Mouse (Mus musculus) limb, embryonic 11.5 days (tissue): ENCODE measurements around the gene Ccdc24. TPM values are rescaled to one million over a fixed set of nuclear protein-coding genes. Genes with fewer than 3 reads are reported as not detected.
A peak's percentile ranks its signal among the peaks of the same experiment; 100 is the strongest.

Source experiments
- ATAC-seq: fragments of 200-750 bp; cut with Nextera tagmentation; 2 replicates; pipeline ENCODE4 v1.8.0; 2017; ENCODE audit warnings: low read depth; ENCODE audit not compliant: insufficient number of reproducible peaks, low FRiP score, low TSS enrichment
- DNase-seq: peaks from one replicate; pipeline ENCODE4 v3.0.0-alpha.2; 2015; ENCODE audit warnings: low spot score
- H3K27ac ChIP-seq: fragments of 300-500 bp; sonication (generic); replicated peaks from 2 replicates; pipeline ENCODE4 v1.5.1; 2014; ENCODE audit warnings: low read depth, mild to moderate bottlenecking, low read length
- H3K27me3 ChIP-seq: fragments of 300-500 bp; sonication (generic); 2 replicates; pipeline ENCODE4 v1.6.1; 2014; ENCODE audit warnings: mild to moderate bottlenecking, low read length, mixed read lengths; ENCODE audit not compliant: control insufficient read depth, insufficient read depth
- H3K36me3 ChIP-seq: fragments of 300-500 bp; sonication (generic); 2 replicates; pipeline ENCODE4 v1.6.1; 2014; ENCODE audit warnings: mild to moderate bottlenecking, low read length, moderate library complexity, mixed read lengths; ENCODE audit not compliant: control insufficient read depth, insufficient read depth
- H3K4me1 ChIP-seq: fragments of 300-500 bp; sonication (generic); 2 replicates; pipeline ENCODE4 v1.6.1; 2014; ENCODE audit warnings: low read length, mixed read lengths; ENCODE audit not compliant: control insufficient read depth, insufficient read depth
- H3K4me2 ChIP-seq: fragments of 300-500 bp; sonication (generic); 2 replicates; pipeline ENCODE4 v1.6.1; 2014; ENCODE audit warnings: low read depth, mild to moderate bottlenecking, moderate library complexity; ENCODE audit not compliant: severe bottlenecking
- H3K4me3 ChIP-seq: fragments of 300-500 bp; sonication (generic); 2 replicates; pipeline ENCODE4 v1.5.1; 2014; ENCODE audit warnings: low read depth, low read length
- H3K9ac ChIP-seq: fragments of 300-500 bp; sonication (generic); 2 replicates; pipeline ENCODE4 v1.6.1; 2014; ENCODE audit warnings: mild to moderate bottlenecking, low read length
- H3K9me3 ChIP-seq: fragments of 300-500 bp; sonication (generic); 2 replicates; pipeline ENCODE4 v1.6.1; 2016; ENCODE audit warnings: low read length; ENCODE audit not compliant: control insufficient read depth
- WGBS: fragments of 180-500 bp; shearing (Covaris S2); extraction: QIAGEN DNeasy Blood & Tissue Kit; methylation state at CpG from one replicate; pipeline ENCODE4 v1.1.7; 2014; 5-methylcytosine and 5-hydroxymethylcytosine counted together
- polyA plus RNA-seq: library from polyadenylated mRNA; unstranded; fragments of >200 nt; fragmentation: Nextera tagmentation; extraction: Ambion mirVana; gene quantifications from 2 replicates; pipeline ENCODE4 v1.2.1, GENCODE M21; 2014

Ccdc24 gene
- polyA plus RNA-seq, 1 experiment from 2014 or later, result 1.0 TPM

DNA sequence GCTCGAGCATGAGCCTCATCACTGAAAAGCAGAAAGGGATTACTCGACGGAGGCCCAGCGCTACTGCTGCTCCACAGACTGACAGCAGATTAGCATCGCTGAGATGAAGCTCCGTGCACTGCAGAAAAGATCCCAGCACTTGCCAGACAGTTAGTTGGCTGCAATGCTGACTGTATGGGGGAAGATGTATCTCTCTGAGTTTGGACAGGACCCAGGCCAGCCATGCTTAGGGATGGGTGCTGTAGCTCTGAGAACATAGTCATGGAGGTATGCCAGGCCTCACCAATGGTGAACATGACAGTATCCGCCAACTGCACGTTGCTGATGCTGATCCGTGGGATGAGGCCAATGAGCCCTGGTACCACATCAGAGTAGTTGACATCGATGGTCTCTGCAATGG, 31.7 kb upstream of the Ccdc24 start:
- no peaks in the 10 kb centered on the region for H3K27me3 ChIP-seq
- WGBS, result 94% methylated on average over 10 of the region's 10 CpGs
- H3K9ac ChIP-seq, result no peak overlapping the region
- ATAC-seq (no peak), DNase-seq (no peak)
- H3K4me2 ChIP-seq, result no peak overlapping the region
- H3K36me3 ChIP-seq, result peaks cover 33% of the 10 kb centered on the region
- H3K9me3 ChIP-seq, result no peaks in the 10 kb centered on the region
- H3K27ac ChIP-seq, result no peak overlapping the region
- H3K4me3 ChIP-seq, result no peak overlapping the region
- no peaks in the 10 kb centered on the region for H3K4me1 ChIP-seq

- H3K27ac ChIP-seq, result no peak overlapping the region
- H3K4me1 ChIP-seq, result no peaks in the 10 kb centered on the region
- no peaks in the 10 kb centered on the region for H3K27me3 ChIP-seq
- 78% methylated on average over 3 of the region's 3 CpGs for WGBS
- H3K36me3 ChIP-seq, result peaks cover 25% of the 10 kb centered on the region
- H3K4me2 ChIP-seq, result no peak overlapping the region
- H3K9ac ChIP-seq, result no peak overlapping the region
- no peak for ATAC-seq
- DNase-seq, result no peak
- no peak overlapping the region for H3K4me3 ChIP-seq
- H3K9me3 ChIP-seq, result no peaks in the 10 kb centered on the region
Observed at GRCm38 (mm10) chr4:117898111-117898510, 25.8 kb upstream of the Ccdc24 start.

- no peak for DNase-seq
- Histone ChIP-seq H3K36me3 (peaks cover 16% of the 10 kb centered on the region), H3K9ac (no peak overlapping the region), H3K4me2 (no peak overlapping the region), H3K27me3 (no peaks in the 10 kb centered on the region), H3K9me3 (no peaks in the 10 kb centered on the region), H3K4me3 (no peak overlapping the region), H3K4me1 (0 out of 2 replicates have a peak, but pooled peaks cover 2% of the 10 kb centered on the region), H3K27ac (no peak overlapping the region)
- no peak for ATAC-seq
- whole genome bisulfite sequencing, result 93% methylated on average over 6 of the region's 6 CpGs
Observed at GRCm38 (mm10) chr4:117896031-117896430, 23.7 kb upstream of the Ccdc24 start.

GRCm38 (mm10) chr4:117895339-117895738, 23.0 kb upstream of the Ccdc24 start:
- DNase-seq, result no peak
- H3K9me3 ChIP-seq, result no peaks in the 10 kb centered on the region
- WGBS, result 75% methylated on average over 7 of the region's 7 CpGs
- H3K4me2 ChIP-seq, result no peak overlapping the region
- no peak overlapping the region for H3K27ac ChIP-seq
- no peak overlapping the region for H3K4me3 ChIP-seq
- H3K4me1 ChIP-seq, result 0 out of 2 replicates have a peak, but pooled peaks cover 2% of the 10 kb centered on the region
- no peak overlapping the region for H3K9ac ChIP-seq
- H3K36me3 ChIP-seq, result peaks cover 11% of the 10 kb centered on the region
- no peaks in the 10 kb centered on the region for H3K27me3 ChIP-seq
- no peak for ATAC-seq

DNA sequence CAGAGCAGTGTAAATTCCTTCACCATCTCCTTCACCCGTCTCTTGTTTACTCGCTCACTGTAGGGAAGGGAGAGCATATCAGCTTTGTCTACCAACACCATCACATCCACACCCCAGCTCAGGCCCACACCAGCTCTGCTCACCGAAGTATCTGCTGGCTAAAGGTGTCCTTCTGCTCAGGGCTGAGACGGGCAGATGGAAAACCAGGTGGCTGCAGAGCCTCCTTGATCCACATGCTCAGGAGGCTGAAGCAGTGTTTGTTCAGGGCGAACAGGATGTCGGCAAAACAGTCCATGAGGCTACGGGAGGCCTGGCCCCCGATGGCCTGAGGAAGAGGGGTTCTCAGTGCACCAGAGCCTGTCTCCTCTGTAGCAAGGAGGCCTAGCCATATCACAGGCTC, 22.2 kb upstream of the Ccdc24 start:
- no peak overlapping the region for H3K4me2 ChIP-seq
- no peak overlapping the region for H3K4me3 ChIP-seq
- ATAC-seq (no peak), DNase-seq (no peak)
- peaks cover 8% of the 10 kb centered on the region for H3K36me3 ChIP-seq
- no peak overlapping the region for H3K9ac ChIP-seq
- 93% methylated on average over 8 of the region's 8 CpGs for WGBS
- no peaks in the 10 kb centered on the region for H3K9me3 ChIP-seq
- H3K27me3 ChIP-seq, result no peaks in the 10 kb centered on the region
- H3K27ac ChIP-seq, result no peak overlapping the region
- H3K4me1 ChIP-seq, result 0 out of 2 replicates have a peak, but pooled peaks cover 2% of the 10 kb centered on the region

DNA sequence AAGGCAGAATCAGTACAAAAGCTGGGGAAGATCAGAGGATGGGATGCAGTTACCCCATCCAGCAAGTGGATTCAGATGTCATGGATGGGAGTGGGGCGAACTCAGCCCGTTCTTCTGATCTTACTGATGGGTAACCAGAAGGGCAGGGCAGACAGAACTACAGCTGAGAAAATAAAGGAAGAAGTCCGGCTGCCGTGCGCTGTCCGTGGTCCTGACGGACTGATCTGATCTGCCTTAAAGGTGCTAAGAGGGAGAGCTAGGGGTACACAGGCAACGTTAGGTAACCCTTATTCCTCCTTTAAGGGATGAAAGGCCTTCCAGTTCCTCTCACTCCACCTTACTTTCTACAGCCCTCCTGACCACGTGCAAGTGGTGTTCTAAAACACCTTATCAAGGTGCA, 21.0 kb upstream of the Ccdc24 start:
- H3K4me1 ChIP-seq, result 0 out of 2 replicates have a peak, but pooled peaks cover 2% of the 10 kb centered on the region
- peaks cover 12% of the 10 kb centered on the region for H3K36me3 ChIP-seq
- WGBS, result 26% methylated on average over 9 of the region's 9 CpGs

GRCm38 (mm10) chr4:117891738-117892161, 19.4 kb upstream of the Ccdc24 start, which contains the start of gene Dph2:
Gene Dph2 (minus strand): TSS chr4:117892032.
- peak within 1 kb of the TSS; percentile 89 for H3K4me2 ChIP-seq
- ATAC-seq (peak; percentile 84), DNase-seq (peak; percentile 86)
- peak within 1 kb of the TSS; percentile 79 for H3K4me3 ChIP-seq
- peaks cover 5% of the 10 kb centered on the region; the same call in 1 of the 2 replicates for H3K4me1 ChIP-seq
- peaks cover 10% of the 10 kb centered on the region for H3K36me3 ChIP-seq
- H3K9ac ChIP-seq, result 0 out of 2 replicates have a peak within 1 kb of the TSS, but pooled peaks have one; percentile 23
- H3K9me3 ChIP-seq, result no peaks in the 10 kb centered on the region
- H3K27me3 ChIP-seq, result no peaks in the 10 kb centered on the region
- WGBS, result under 1% methylated on average over 21 of the region's 21 CpGs
- no peak within 1 kb of the TSS for H3K27ac ChIP-seq

More for the DNA sequence above, 21.0 kb upstream of the Ccdc24 start:
- no peak for ATAC-seq
- H3K4me2 ChIP-seq, result no peak overlapping the region
- H3K27ac ChIP-seq, result no peak overlapping the region
- DNase-seq, result peak; percentile 83
- H3K9me3 ChIP-seq, result no peaks in the 10 kb centered on the region
- no peak overlapping the region for H3K9ac ChIP-seq
- no peaks in the 10 kb centered on the region for H3K27me3 ChIP-seq
- H3K4me3 ChIP-seq, result no peak overlapping the region

DNA sequence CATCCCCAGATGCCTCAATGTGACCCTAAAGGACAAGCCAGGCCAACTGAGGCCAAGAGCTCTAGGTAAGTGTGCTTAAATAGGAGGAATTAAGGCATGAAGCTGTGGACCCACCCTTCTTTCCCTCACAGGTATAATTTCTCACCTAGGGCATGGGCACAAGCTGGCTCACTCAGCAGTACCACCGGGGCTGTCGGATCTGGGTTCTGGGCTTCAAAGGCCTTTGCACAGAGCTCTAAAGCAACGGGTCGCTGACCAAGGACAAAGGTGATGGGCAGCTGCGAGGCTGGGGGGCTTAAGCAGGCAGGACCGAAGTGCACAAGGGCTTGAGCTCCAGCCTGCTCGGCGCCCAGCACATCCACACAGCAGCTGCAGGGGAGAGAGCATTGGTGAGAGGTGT, 18.4 kb upstream of the Ccdc24 start:
- 91% methylated on average over 8 of the region's 8 CpGs for WGBS
- Histone ChIP-seq H3K4me2 (no peak overlapping the region), H3K27ac (no peak overlapping the region), H3K4me1 (peaks cover 10% of the 10 kb centered on the region; the same call in 1 of the 2 replicates), H3K9ac (no peak overlapping the region; the same call in 1 of the 2 replicates), H3K9me3 (no peaks in the 10 kb centered on the region), H3K27me3 (no peaks in the 10 kb centered on the region), H3K4me3 (no peak overlapping the region; the same call in 1 of the 2 replicates), H3K36me3 (peaks cover 6% of the 10 kb centered on the region)
- ATAC-seq (no peak), DNase-seq (no peak)

- H3K9me3 ChIP-seq, result no peaks in the 10 kb centered on the region
- H3K36me3 ChIP-seq, result peaks cover 9% of the 10 kb centered on the region
- no peak for ATAC-seq
- no peaks in the 10 kb centered on the region for H3K27me3 ChIP-seq
- H3K4me3 ChIP-seq, result no peak overlapping the region
- no peak overlapping the region for H3K9ac ChIP-seq
- no peak overlapping the region for H3K27ac ChIP-seq
- peaks cover 10% of the 10 kb centered on the region; the same call in 1 of the 2 replicates for H3K4me1 ChIP-seq
- DNase-seq, result no peak
- no peak overlapping the region for H3K4me2 ChIP-seq
- 95% methylated on average over 14 of the region's 14 CpGs for WGBS
Observed at GRCm38 (mm10) chr4:117890031-117890430, 17.7 kb upstream of the Ccdc24 start.
